Mouse (Mus musculus) limb, embryonic 13.5 days (tissue): ENCODE results near the gene Atad3a. TPM values are rescaled to one million over a fixed set of nuclear protein-coding genes. Genes with fewer than 3 reads are reported as not detected.
A peak's percentile ranks its signal among the peaks of the same experiment; 100 is the strongest.

Source experiments
- ATAC-seq: fragments of 200-750 bp; cut with Nextera tagmentation; 2 replicates; pipeline ENCODE4 v1.8.0; 2017; ENCODE audit warnings: low read depth, moderate number of reproducible peaks, moderate TSS enrichment; ENCODE audit not compliant: low FRiP score
- H3K27ac ChIP-seq: fragments of 300-500 bp; sonication (generic); 2 replicates; pipeline ENCODE4 v1.5.1; 2015; ENCODE audit warnings: inconsistent platforms, mild to moderate bottlenecking, moderate library complexity
- H3K27me3 ChIP-seq: fragments of 300-500 bp; sonication (generic); 2 replicates; pipeline ENCODE4 v1.6.1; 2015; ENCODE audit warnings: mild to moderate bottlenecking, inconsistent platforms
- H3K36me3 ChIP-seq: fragments of 300-500 bp; sonication (generic); 2 replicates; pipeline ENCODE4 v1.6.1; 2015; ENCODE audit warnings: inconsistent platforms, mild to moderate bottlenecking, moderate library complexity
- H3K4me1 ChIP-seq: fragments of 300-500 bp; sonication (generic); 2 replicates; pipeline ENCODE4 v1.6.1; 2015; ENCODE audit warnings: inconsistent platforms
- H3K4me2 ChIP-seq: fragments of 300-500 bp; sonication (generic); replicated peaks from 2 replicates; pipeline ENCODE4 v1.6.1; 2015; ENCODE audit warnings: inconsistent platforms, mild to moderate bottlenecking, moderate library complexity
- H3K4me3 ChIP-seq: fragments of 300-500 bp; sonication (generic); 2 replicates; pipeline ENCODE4 v1.5.1; 2015; ENCODE audit warnings: moderate library complexity, mild to moderate bottlenecking, inconsistent platforms
- H3K9ac ChIP-seq: fragments of 300-500 bp; sonication (generic); 2 replicates; pipeline ENCODE4 v1.6.1; 2015; ENCODE audit warnings: mild to moderate bottlenecking, inconsistent platforms
- H3K9me3 ChIP-seq: fragments of 300-500 bp; sonication (generic); 2 replicates; pipeline ENCODE4 v1.6.1; 2016; ENCODE audit warnings: inconsistent platforms
- WGBS: fragments of 180-500 bp; shearing (Covaris S2); methylation state at CpG from one replicate; pipeline ENCODE4 v1.1.7; 2015; 5-methylcytosine and 5-hydroxymethylcytosine counted together
- polyA plus RNA-seq: library from polyadenylated mRNA; unstranded; fragments of >200 nt; fragmentation: Nextera tagmentation; extraction: Ambion mirVana; gene quantifications from 2 replicates; pipeline ENCODE4 v1.2.1, GENCODE M21; 2015

Atad3a gene
- polyA plus RNA-seq, 1 experiment from 2014 or later: 94.4 TPM

- Histone ChIP-seq H3K27me3 (no peaks in the 10 kb centered on the region), H3K4me1 (peaks cover 20% of the 10 kb centered on the region), H3K4me2 (peak overlapping the region; percentile 92), H3K27ac (no peak overlapping the region; the same call in 1 of the 2 replicates), H3K9me3 (no peaks in the 10 kb centered on the region), H3K36me3 (peaks cover 44% of the 10 kb centered on the region), H3K4me3 (peak overlapping the region; percentile 82), H3K9ac (no peak overlapping the region)
- no peak for ATAC-seq
- WGBS: 89% methylated on average over 10 of the region's 10 CpGs
Measured at GRCm38 (mm10) chr4:155733267-155733666, 27.6 kb downstream of the Atad3a start.

GRCm38 (mm10) chr4:155727993-155728392 lies 32.9 kb downstream of the Atad3a start:
- no peak overlapping the region for H3K4me2 ChIP-seq
- H3K36me3 ChIP-seq: peaks cover 36% of the 10 kb centered on the region
- no peaks in the 10 kb centered on the region for H3K4me1 ChIP-seq
- H3K27me3 ChIP-seq: no peaks in the 10 kb centered on the region
- ATAC-seq: no peak
- H3K9me3 ChIP-seq: no peaks in the 10 kb centered on the region
- H3K27ac ChIP-seq: no peak overlapping the region
- no peak overlapping the region for H3K4me3 ChIP-seq
- WGBS: 87% methylated on average over 2 of the region's 2 CpGs
- H3K9ac ChIP-seq: no peak overlapping the region

- no peak for ATAC-seq
- H3K27ac ChIP-seq: no peak overlapping the region
- H3K9ac ChIP-seq: no peak overlapping the region
- peaks cover 29% of the 10 kb centered on the region for H3K36me3 ChIP-seq
- no peak overlapping the region for H3K4me3 ChIP-seq
- no peaks in the 10 kb centered on the region for H3K4me1 ChIP-seq
- no peaks in the 10 kb centered on the region for H3K9me3 ChIP-seq
- no peak overlapping the region for H3K4me2 ChIP-seq
- WGBS: 57% methylated on average over 4 of the region's 4 CpGs
- no peaks in the 10 kb centered on the region for H3K27me3 ChIP-seq
Measured at GRCm38 (mm10) chr4:155721668-155722083, 39.2 kb downstream of the Atad3a start.

GRCm38 (mm10) chr4:155710521-155711252 lies 50.2 kb downstream of the Atad3a start:
- no peak for ATAC-seq
- H3K4me2 ChIP-seq: no peak overlapping the region
- H3K4me1 ChIP-seq: peaks cover 25% of the 10 kb centered on the region
- H3K9me3 ChIP-seq: no peaks in the 10 kb centered on the region
- no peaks in the 10 kb centered on the region for H3K27me3 ChIP-seq
- no peak overlapping the region for H3K9ac ChIP-seq
- H3K36me3 ChIP-seq: peaks cover 14% of the 10 kb centered on the region
- 48% methylated on average over 6 of the region's 6 CpGs for WGBS
- peak overlapping the region; percentile 18; the same call in 1 of the 2 replicates for H3K27ac ChIP-seq
- H3K4me3 ChIP-seq: no peak overlapping the region

GRCm38 (mm10) chr4:155708988-155709387 lies 51.9 kb downstream of the Atad3a start:
- no peak overlapping the region for H3K27ac ChIP-seq
- no peaks in the 10 kb centered on the region for H3K36me3 ChIP-seq
- no peak overlapping the region for H3K4me3 ChIP-seq
- no peak overlapping the region for H3K9ac ChIP-seq
- H3K4me1 ChIP-seq: peaks cover 25% of the 10 kb centered on the region
- no peaks in the 10 kb centered on the region for H3K9me3 ChIP-seq
- no peaks in the 10 kb centered on the region for H3K27me3 ChIP-seq
- ATAC-seq: no peak
- H3K4me2 ChIP-seq: no peak overlapping the region

- 82% methylated on average over 2 of the region's 2 CpGs for WGBS
- Histone ChIP-seq H3K27me3 (no peaks in the 10 kb centered on the region), H3K36me3 (no peaks in the 10 kb centered on the region), H3K4me1 (peaks cover 25% of the 10 kb centered on the region), H3K4me3 (no peak overlapping the region), H3K9ac (no peak overlapping the region), H3K9me3 (no peaks in the 10 kb centered on the region), H3K4me2 (no peak overlapping the region), H3K27ac (no peak overlapping the region)
- no peak for ATAC-seq
Measured at GRCm38 (mm10) chr4:155708582-155708981, 52.3 kb downstream of the Atad3a start.

- no peak for ATAC-seq
- WGBS: 0% methylated on average over 19 of the region's 19 CpGs
- peak overlapping the region; percentile 93 for H3K9ac ChIP-seq
- H3K27ac ChIP-seq: peak overlapping the region; percentile 94
- H3K27me3 ChIP-seq: no peaks in the 10 kb centered on the region
- peaks cover 22% of the 10 kb centered on the region for H3K4me1 ChIP-seq
- H3K9me3 ChIP-seq: no peaks in the 10 kb centered on the region
- peak overlapping the region; percentile 92 for H3K4me3 ChIP-seq
- no peaks in the 10 kb centered on the region for H3K36me3 ChIP-seq
- peak overlapping the region; percentile 82 for H3K4me2 ChIP-seq
Measured at GRCm38 (mm10) chr4:155705592-155705929, 55.3 kb downstream of the Atad3a start.

- peak within 1 kb of the TSS; percentile 93 for H3K9ac ChIP-seq
- under 1% methylated on average over 83 of the region's 83 CpGs for WGBS
Measured at GRCm38 (mm10) chr4:155704721-155705591, 55.9 kb downstream of the Atad3a start, which contains the start of gene Ssu72. TSS of gene Ssu72 (plus strand) at chr4:155704800.

GRCm38 (mm10) chr4:155703425-155703929 lies 57.4 kb downstream of the Atad3a start:
- no peak overlapping the region for H3K9ac ChIP-seq
- no peak overlapping the region for H3K27ac ChIP-seq
- H3K27me3 ChIP-seq: no peaks in the 10 kb centered on the region
- H3K36me3 ChIP-seq: no peaks in the 10 kb centered on the region
- H3K9me3 ChIP-seq: no peaks in the 10 kb centered on the region
- no peak overlapping the region for H3K4me3 ChIP-seq
- ATAC-seq: no peak
- H3K4me2 ChIP-seq: no peak overlapping the region
- H3K4me1 ChIP-seq: peaks cover 11% of the 10 kb centered on the region
- WGBS: 91% methylated on average over 4 of the region's 4 CpGs

More at GRCm38 (mm10) chr4:155704721-155705591, 55.9 kb downstream of the Atad3a start, which contains the start of gene Ssu72:
- Histone ChIP-seq H3K4me2 (peak within 1 kb of the TSS; percentile 85), H3K36me3 (no peaks in the 10 kb centered on the region), H3K4me3 (peak within 1 kb of the TSS; percentile 92), H3K9me3 (no peaks in the 10 kb centered on the region), H3K4me1 (peaks cover 20% of the 10 kb centered on the region), H3K27ac (peak within 1 kb of the TSS; percentile 94), H3K27me3 (no peaks in the 10 kb centered on the region)
- peak; percentile 96 for ATAC-seq

GRCm38 (mm10) chr4:155700425-155700824 lies 60.5 kb downstream of the Atad3a start:
- H3K27ac ChIP-seq: no peak overlapping the region
- H3K36me3 ChIP-seq: no peaks in the 10 kb centered on the region
- H3K4me1 ChIP-seq: peaks cover 15% of the 10 kb centered on the region
- H3K4me2 ChIP-seq: no peak overlapping the region
- no peak overlapping the region for H3K4me3 ChIP-seq
- H3K27me3 ChIP-seq: peaks cover 7% of the 10 kb centered on the region; the same call in 1 of the 2 replicates
- no peak for ATAC-seq
- no peaks in the 10 kb centered on the region for H3K9me3 ChIP-seq
- H3K9ac ChIP-seq: no peak overlapping the region

GRCm38 (mm10) chr4:155696261-155697255 lies 64.3 kb downstream of the Atad3a start:
- Histone ChIP-seq H3K27me3 (peaks cover 12% of the 10 kb centered on the region; the same call in 1 of the 2 replicates), H3K4me2 (peak overlapping the region; percentile 94), H3K27ac (no peak overlapping the region), H3K9me3 (no peaks in the 10 kb centered on the region), H3K9ac (peak overlapping the region; percentile 39; the same call in 1 of the 2 replicates), H3K4me3 (peak overlapping the region; percentile 7; the same call in 1 of the 2 replicates), H3K36me3 (no peaks in the 10 kb centered on the region), H3K4me1 (peaks cover 21% of the 10 kb centered on the region)
- no peak for ATAC-seq
- WGBS: 71% methylated on average over 16 of the region's 16 CpGs
